Mouse (Mus musculus): ENCODE data around the gene Elmo2.

GRCm38 (mm10) chr2:165320531-165321150 lies 5.6 kb downstream of the Elmo2 start:
- TF ChIP-seq USF1 (IDR thresholded peaks at IDR 0.05; ENCODE audit: low read depth, low read length) (no peak), CHD2 (IDR thresholded peaks at IDR 0.05; ENCODE audit: low read length) (no peak), TAL1 (IDR thresholded peaks at IDR 0.05; ENCODE audit: low read length) (no peak), RAD21 (IDR thresholded peaks at IDR 0.05; ENCODE audit: low read depth, low read length) (no peak), HCFC1 (IDR thresholded peaks at IDR 0.05; ENCODE audit: low read depth, low read length) (no peak), GATA1 (IDR thresholded peaks at IDR 0.05; ENCODE audit: low read depth, low read length) (no peak), CTCF (IDR thresholded peaks at IDR 0.05 in 2 of 3, conservative IDR thresholded peaks at IDR 0.05 in 1 of 3; ENCODE audit: control insufficient read depth in 1 of 3, insufficient read depth in 1 of 3, low read depth in 2 of 3, low read length in 3 of 3, poor library complexity in 1 of 3, severe bottlenecking in 1 of 3) (no peak), POLR2A (IDR thresholded peaks at IDR 0.05; ENCODE audit: control insufficient read depth in 1 of 2, insufficient read depth in 1 of 2, low read depth in 1 of 2, low read length in 2 of 2, poor library complexity in 1 of 2) (no peak), NELFE (IDR thresholded peaks at IDR 0.05; ENCODE audit: low read depth, low read length) (no peak), MAZ (IDR thresholded peaks at IDR 0.05; ENCODE audit: low read depth, low read length) (no peak)

Measured in MEL (cell line).